ENCODE assay signal across 1 mouse cellular context in genomic region chr4:82848552-82849234, GRCm38 (mm10).
TF ChIP-seq lines count a peak whose summit lies in the region.

No protein-coding gene starts in this region.

TF ChIP-seq in MEL, 35 proteins besides CTCF, POLR2A, EP300 and RAD21 (continued from another document):
- peak; percentile 53; the same call in 1 of the 2 replicates for TF ChIP-seq MAFK (IDR thresholded peaks at IDR 0.05; ENCODE audit: borderline replicate concordance, low read depth, low read length)
- TF ChIP-seq E2F4 (IDR thresholded peaks at IDR 0.05; ENCODE audit: borderline replicate concordance, low read depth, low read length) = no peak; the same call in 1 of the 2 replicates
- TF ChIP-seq MYC (IDR thresholded peaks at IDR 0.05; ENCODE audit: low read depth, low read length) = peak; percentile 56; the same call in 1 of the 2 replicates
- no peak for TF ChIP-seq MAZ (IDR thresholded peaks at IDR 0.05; ENCODE audit: low read depth, low read length)
- TF ChIP-seq CHD1 (IDR thresholded peaks at IDR 0.05; ENCODE audit: low read depth, low read length) = no peak
- TF ChIP-seq HCFC1 (IDR thresholded peaks at IDR 0.05; ENCODE audit: low read depth, low read length) = peak; percentile 59
- peak; percentile 80 for TF ChIP-seq TCF12 (IDR thresholded peaks at IDR 0.05; ENCODE audit: low read depth, low read length)
- peak; percentile 83 for TF ChIP-seq GATA1 (IDR thresholded peaks at IDR 0.05; ENCODE audit: low read depth, low read length)
- 0 out of 2 replicates have a peak, but pooled peaks have one; percentile 58 for TF ChIP-seq ELF1 (IDR thresholded peaks at IDR 0.05; ENCODE audit: low read depth, low read length)
- no peak for TF ChIP-seq UBTF (IDR thresholded peaks at IDR 0.05; ENCODE audit: borderline replicate concordance, insufficient read depth, low read depth, low read length)
- peak; percentile 71; the same call in 1 of the 2 replicates for TF ChIP-seq JUND (IDR thresholded peaks at IDR 0.05; ENCODE audit: low read depth, low read length)
- TF ChIP-seq ETS1 (IDR thresholded peaks at IDR 0.05; ENCODE audit: low read depth, low read length) = peak; percentile 87
- TF ChIP-seq ZC3H11A (IDR thresholded peaks at IDR 0.05; ENCODE audit: low read depth, low read length) = no peak
- TF ChIP-seq GABPA (IDR thresholded peaks at IDR 0.05; ENCODE audit: low read depth, low read length) = peak; percentile 55; the same call in 1 of the 2 replicates
- 0 out of 2 replicates have a peak, but pooled peaks have one; percentile 54 for TF ChIP-seq MAX (IDR thresholded peaks at IDR 0.05; ENCODE audit: low read length)
- no peak; the same call in 1 of the 2 replicates for TF ChIP-seq BHLHE40 (IDR thresholded peaks at IDR 0.05; ENCODE audit: borderline replicate concordance, low read depth, low read length)
- TF ChIP-seq ZKSCAN1 (IDR thresholded peaks at IDR 0.05; ENCODE audit: low read depth, low read length) = no peak
- peak; percentile 78 for TF ChIP-seq RCOR1 (IDR thresholded peaks at IDR 0.05; ENCODE audit: low read depth, low read length)
- no peak for TF ChIP-seq ZMIZ1 (IDR thresholded peaks at IDR 0.05; ENCODE audit: low read depth, low read length)
- no peak for TF ChIP-seq ZNF384 (IDR thresholded peaks at IDR 0.05; ENCODE audit: low read depth, low read length)
- no peak for TF ChIP-seq USF1 (IDR thresholded peaks at IDR 0.05; ENCODE audit: low read depth, low read length)
